Mouse (Mus musculus): ENCODE results near the gene Dusp16.

- TF ChIP-seq POLR2A (IDR thresholded peaks at IDR 0.05; ENCODE audit: control insufficient read depth, extremely low read depth, insufficient read depth, low read length, poor library complexity), result no peak
- no peak for TF ChIP-seq CTCF (IDR thresholded peaks at IDR 0.05; ENCODE audit: borderline replicate concordance, control insufficient read depth, extremely low read depth, insufficient read depth, low read length, poor library complexity)
These were observed 91.2 kb downstream of the Dusp16 start for GRCm38 (mm10) chr6:134701211-134701602.
